Mouse (Mus musculus): ENCODE measurements at regions not wholly inside any gene's neighbourhood (a gene's known extent, or its start where the extent isn't known, plus 50 kb on each side); places are given as distances from the start of the nearest gene placed in this dataset.

DNA sequence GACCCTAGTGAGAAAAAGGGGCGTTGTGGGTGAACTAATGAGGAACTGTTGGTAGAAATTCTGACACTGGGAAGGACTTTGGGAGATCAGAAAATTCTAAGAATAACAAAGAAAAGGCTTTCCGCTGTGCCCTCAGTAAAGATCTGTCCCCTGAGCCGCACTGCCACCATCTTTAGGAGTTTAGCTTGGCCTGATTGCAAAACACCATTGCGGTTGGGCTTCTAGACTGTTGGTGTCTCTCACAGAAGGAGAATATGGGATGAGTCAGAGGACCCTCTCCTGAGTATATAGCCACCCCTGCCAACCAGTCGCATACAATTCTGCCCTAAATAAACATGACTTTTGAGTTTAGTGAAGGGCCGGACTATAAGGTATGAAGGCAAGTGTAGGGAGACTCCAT lies 147.5 kb upstream of the Nrip1 start:
- Histone ChIP-seq H3K4me3 (ENCODE audit: low read depth, low read length) (no peak overlapping the region), H3K36me3 (ENCODE audit: insufficient read depth) (no peaks in the 10 kb centered on the region), H3K9me3 (ENCODE audit: low read depth, low read length) (no peaks in the 10 kb centered on the region), H3K4me2 (no peak overlapping the region), H3K9ac (no peak overlapping the region), H3K27ac (ENCODE audit: low read depth) (no peak overlapping the region), H3K4me1 (ENCODE audit: insufficient read depth) (no peaks in the 10 kb centered on the region), H3K27me3 (ENCODE audit: insufficient read depth, low read length) (no peaks in the 10 kb centered on the region)
- ATAC-seq (ENCODE audit: insufficient read depth), result no peak
- 94% methylated on average over 6 of the region's 6 CpGs for WGBS
- no peak for DNase-seq
- no peak for TF ChIP-seq CTCF (IDR thresholded peaks at IDR 0.05; ENCODE audit: low read depth)

DNA sequence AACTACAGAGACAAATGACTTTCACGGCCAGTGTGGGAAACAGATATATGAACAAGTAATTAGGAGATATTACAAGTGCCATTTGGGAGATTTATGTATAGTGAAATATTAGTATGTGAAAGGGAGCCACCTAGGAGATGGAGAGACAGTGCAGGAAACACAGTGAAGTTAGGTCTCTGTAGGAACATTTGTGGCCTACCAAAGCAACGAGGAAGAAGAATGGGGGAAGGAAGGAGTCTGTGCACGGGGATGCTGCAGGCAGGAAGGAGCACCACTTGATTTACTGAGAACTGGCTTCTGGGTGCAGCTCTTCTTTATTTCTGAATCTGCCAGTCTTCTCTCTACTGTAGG lies 147.0 kb upstream of the Nrip1 start:
- Histone ChIP-seq H3K4me1 (ENCODE audit: insufficient read depth) (no peaks in the 10 kb centered on the region), H3K4me3 (ENCODE audit: low read depth, low read length) (no peak overlapping the region), H3K9ac (no peak overlapping the region), H3K36me3 (ENCODE audit: insufficient read depth) (no peaks in the 10 kb centered on the region), H3K9me3 (ENCODE audit: low read depth, low read length) (no peaks in the 10 kb centered on the region), H3K27ac (ENCODE audit: low read depth) (no peak overlapping the region), H3K4me2 (no peak overlapping the region), H3K27me3 (ENCODE audit: insufficient read depth, low read length) (no peaks in the 10 kb centered on the region)
- no peak for DNase-seq
- WGBS, result 62% methylated on average over 3 of the region's 3 CpGs
- no peak for TF ChIP-seq CTCF (IDR thresholded peaks at IDR 0.05; ENCODE audit: low read depth)
- no peak for ATAC-seq (ENCODE audit: insufficient read depth)

DNA sequence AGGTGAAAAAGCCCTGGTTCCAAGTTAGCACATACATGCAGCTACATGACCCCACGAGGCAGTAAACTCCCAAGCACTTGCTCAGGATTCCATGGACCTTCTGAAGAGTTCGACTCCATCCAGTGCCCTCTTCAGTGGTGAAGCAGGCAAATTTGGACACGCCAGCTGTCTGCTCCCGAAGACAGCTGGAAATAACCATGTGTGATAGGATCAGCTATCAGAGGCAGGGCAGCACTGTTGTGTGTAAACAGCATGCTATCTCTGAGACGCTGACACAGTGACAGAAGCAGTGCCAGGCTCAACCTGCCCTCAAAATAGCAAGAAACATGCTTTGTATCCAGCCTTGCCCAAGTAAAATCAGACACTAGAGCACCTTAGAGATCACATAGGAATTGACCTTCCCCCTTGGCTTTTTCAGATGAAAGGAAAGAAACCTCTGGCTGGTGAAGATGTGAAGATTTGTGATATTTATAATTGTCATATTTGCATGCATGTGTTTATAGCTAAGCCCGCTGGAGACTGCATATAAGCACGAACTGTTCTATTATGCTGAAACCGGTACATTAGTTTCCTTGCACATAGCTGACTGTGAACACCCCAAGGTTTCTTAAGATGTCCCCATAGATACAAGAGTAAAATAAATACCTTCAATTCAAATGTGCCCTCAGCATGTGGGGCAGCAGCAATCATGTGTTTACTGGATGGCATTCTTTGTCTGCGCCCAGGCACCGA lies 146.4 kb upstream of the Nrip1 start:
- no peaks in the 10 kb centered on the region for H3K27me3 ChIP-seq (ENCODE audit: insufficient read depth, low read length)
- no peak for DNase-seq
- no peak for TF ChIP-seq CTCF (IDR thresholded peaks at IDR 0.05; ENCODE audit: low read depth)
- no peak overlapping the region for H3K9ac ChIP-seq
- H3K27ac ChIP-seq (ENCODE audit: low read depth), result no peak overlapping the region
- no peaks in the 10 kb centered on the region for H3K4me1 ChIP-seq (ENCODE audit: insufficient read depth)
- no peak overlapping the region for H3K4me3 ChIP-seq (ENCODE audit: low read depth, low read length)
- H3K36me3 ChIP-seq (ENCODE audit: insufficient read depth), result no peaks in the 10 kb centered on the region
- 74% methylated on average over 10 of the region's 10 CpGs for WGBS
- H3K4me2 ChIP-seq, result no peak overlapping the region
- no peaks in the 10 kb centered on the region for H3K9me3 ChIP-seq (ENCODE audit: low read depth, low read length)
- ATAC-seq (ENCODE audit: insufficient read depth), result no peak

DNA sequence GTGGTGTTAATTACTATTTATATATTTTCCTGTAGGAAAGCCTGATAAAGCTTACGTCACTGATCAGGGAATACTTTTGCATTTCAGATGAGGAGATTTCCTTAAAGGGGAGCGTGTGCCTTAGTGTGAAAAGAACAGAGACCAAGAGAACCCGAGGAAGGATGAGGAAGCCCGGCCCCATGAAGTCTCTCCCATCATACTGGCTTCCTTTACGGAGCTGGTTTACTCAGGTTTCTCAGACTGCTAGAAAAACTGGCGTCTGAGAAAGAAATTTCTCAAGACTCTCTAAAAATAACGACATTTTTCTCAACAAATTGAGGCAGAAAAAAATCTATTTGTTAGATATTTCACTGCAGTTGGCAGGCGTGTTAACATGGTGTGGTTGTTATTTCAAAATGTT lies 137.2 kb upstream of the Nrip1 start:
- Histone ChIP-seq H3K36me3 (ENCODE audit: insufficient read depth) (no peaks in the 10 kb centered on the region), H3K9me3 (ENCODE audit: low read depth, low read length) (no peaks in the 10 kb centered on the region), H3K4me2 (peak overlapping the region; percentile 29; the same call in 1 of the 2 replicates), H3K9ac (no peak overlapping the region), H3K4me3 (ENCODE audit: low read depth, low read length) (no peak overlapping the region), H3K27me3 (ENCODE audit: insufficient read depth, low read length) (no peaks in the 10 kb centered on the region), H3K27ac (ENCODE audit: low read depth) (no peak overlapping the region), H3K4me1 (ENCODE audit: insufficient read depth) (no peaks in the 10 kb centered on the region)
- peak; percentile 24 for DNase-seq
- ATAC-seq (ENCODE audit: insufficient read depth), result no peak; the same call in 1 of the 2 replicates
- TF ChIP-seq CTCF (IDR thresholded peaks at IDR 0.05; ENCODE audit: low read depth), result no peak
- 31% methylated on average over 8 of the region's 8 CpGs for WGBS

DNA sequence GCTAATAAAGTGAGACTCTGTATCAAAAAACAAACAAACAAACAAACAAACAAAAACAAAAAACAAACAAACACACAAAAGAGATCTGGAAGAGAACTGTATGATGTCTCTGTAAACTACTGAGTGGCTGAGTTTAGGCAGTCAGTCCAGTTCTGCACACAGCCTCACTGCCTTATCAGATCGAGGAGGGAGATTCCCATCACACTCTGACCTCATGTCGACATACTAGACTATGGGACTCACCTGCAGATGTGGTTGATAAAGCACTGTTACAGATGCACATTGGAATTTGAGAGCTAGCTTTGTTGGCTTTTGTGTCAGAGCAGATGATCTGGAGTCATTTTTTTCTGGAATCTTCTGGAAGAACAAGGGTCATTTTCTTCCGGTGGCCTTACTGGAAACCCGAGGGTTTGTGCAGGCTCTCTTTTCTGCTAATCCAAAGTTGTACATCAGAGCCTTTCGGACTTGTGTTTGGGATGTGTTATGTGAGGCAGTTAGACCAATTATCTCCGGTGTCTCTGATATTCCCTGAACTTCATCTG lies 135.6 kb upstream of the Nrip1 start:
- ATAC-seq (ENCODE audit: insufficient read depth) (no peak), DNase-seq (no peak)
- Histone ChIP-seq H3K27ac (ENCODE audit: low read depth) (no peak overlapping the region), H3K9ac (no peak overlapping the region), H3K4me1 (ENCODE audit: insufficient read depth) (no peaks in the 10 kb centered on the region), H3K4me2 (no peak overlapping the region), H3K9me3 (ENCODE audit: low read depth, low read length) (no peaks in the 10 kb centered on the region), H3K36me3 (ENCODE audit: insufficient read depth) (no peaks in the 10 kb centered on the region), H3K4me3 (ENCODE audit: low read depth, low read length) (no peak overlapping the region), H3K27me3 (ENCODE audit: insufficient read depth, low read length) (no peaks in the 10 kb centered on the region)
- 77% methylated on average over 6 of the region's 6 CpGs for WGBS
- no peak for TF ChIP-seq CTCF (IDR thresholded peaks at IDR 0.05; ENCODE audit: low read depth)

DNA sequence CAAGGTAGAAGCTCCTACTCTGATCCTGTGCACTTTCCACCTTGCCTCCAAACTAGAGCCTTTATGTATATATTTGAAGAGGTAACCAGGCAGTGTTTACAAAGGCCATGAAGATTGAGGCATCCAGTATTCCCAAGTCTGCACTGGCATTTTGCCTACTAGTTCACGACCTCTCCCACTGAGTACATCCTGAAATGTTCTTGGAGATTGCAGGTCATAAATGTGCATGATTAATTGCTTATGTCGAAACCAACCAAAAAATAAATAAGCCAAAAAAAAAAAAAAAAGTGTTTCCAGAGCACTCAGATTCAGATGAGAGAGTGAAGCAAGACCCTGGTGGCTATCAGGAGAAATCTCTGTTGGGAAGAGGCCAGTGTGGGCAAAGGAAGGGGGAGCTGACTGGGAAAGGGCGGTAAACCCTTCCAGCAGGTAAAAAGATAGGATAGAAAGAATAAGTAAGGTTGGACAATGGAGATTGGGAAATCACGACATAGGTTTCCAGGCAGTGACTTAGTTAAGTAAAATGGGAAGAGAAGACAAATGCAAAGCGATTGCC lies 133.6 kb upstream of the Nrip1 start:
- no peak overlapping the region for H3K4me3 ChIP-seq (ENCODE audit: low read depth, low read length)
- ATAC-seq (ENCODE audit: insufficient read depth), result no peak

DNA sequence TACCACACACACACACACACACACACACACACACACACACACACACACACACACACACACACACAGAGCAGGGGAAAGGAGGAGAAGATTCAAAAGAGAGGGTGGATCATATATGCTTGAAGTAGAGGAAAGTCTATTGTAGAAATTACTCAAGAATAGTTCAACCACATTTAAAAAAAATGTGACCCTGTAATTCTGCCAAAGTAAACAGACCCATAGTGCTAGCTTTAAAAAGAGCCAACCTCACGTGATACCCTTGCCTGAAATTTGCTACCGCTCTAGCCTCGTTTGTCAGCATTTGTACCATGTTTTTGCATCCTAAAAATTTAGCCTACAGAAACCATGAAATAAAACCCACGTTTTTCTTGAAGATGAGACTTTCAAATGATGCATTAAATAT lies 132.6 kb upstream of the Nrip1 start:
- TF ChIP-seq CTCF (IDR thresholded peaks at IDR 0.05; ENCODE audit: low read depth), result no peak

More for the DNA sequence above, 133.6 kb upstream of the Nrip1 start:
- DNase-seq, result peak; percentile 28
- no peaks in the 10 kb centered on the region for H3K27me3 ChIP-seq (ENCODE audit: insufficient read depth, low read length)
- no peak overlapping the region for H3K27ac ChIP-seq (ENCODE audit: low read depth)
- WGBS, result 61% methylated on average over 5 of the region's 5 CpGs
- no peaks in the 10 kb centered on the region for H3K4me1 ChIP-seq (ENCODE audit: insufficient read depth)
- no peaks in the 10 kb centered on the region for H3K9me3 ChIP-seq (ENCODE audit: low read depth, low read length)
- H3K9ac ChIP-seq, result no peak overlapping the region
- no peaks in the 10 kb centered on the region for H3K36me3 ChIP-seq (ENCODE audit: insufficient read depth)
- H3K4me2 ChIP-seq, result no peak overlapping the region
- no peak for TF ChIP-seq CTCF (IDR thresholded peaks at IDR 0.05; ENCODE audit: low read depth)

More for the DNA sequence above, 132.6 kb upstream of the Nrip1 start:
- DNase-seq (peak; percentile 81), ATAC-seq (ENCODE audit: insufficient read depth) (peak; percentile 62; the same call in 1 of the 2 replicates)
- Histone ChIP-seq H3K27ac (ENCODE audit: low read depth) (no peak overlapping the region), H3K36me3 (ENCODE audit: insufficient read depth) (no peaks in the 10 kb centered on the region), H3K9ac (no peak overlapping the region), H3K27me3 (ENCODE audit: insufficient read depth, low read length) (no peaks in the 10 kb centered on the region), H3K4me3 (ENCODE audit: low read depth, low read length) (no peak overlapping the region), H3K4me2 (no peak overlapping the region), H3K9me3 (ENCODE audit: low read depth, low read length) (no peaks in the 10 kb centered on the region), H3K4me1 (ENCODE audit: insufficient read depth) (no peaks in the 10 kb centered on the region)
- 29% methylated on average over 4 of the region's 4 CpGs for WGBS

Measured in lung, embryonic 14.5 days (tissue).